ENCODE assay signal across 14 mouse cellular contexts in the genomic region with DNA sequence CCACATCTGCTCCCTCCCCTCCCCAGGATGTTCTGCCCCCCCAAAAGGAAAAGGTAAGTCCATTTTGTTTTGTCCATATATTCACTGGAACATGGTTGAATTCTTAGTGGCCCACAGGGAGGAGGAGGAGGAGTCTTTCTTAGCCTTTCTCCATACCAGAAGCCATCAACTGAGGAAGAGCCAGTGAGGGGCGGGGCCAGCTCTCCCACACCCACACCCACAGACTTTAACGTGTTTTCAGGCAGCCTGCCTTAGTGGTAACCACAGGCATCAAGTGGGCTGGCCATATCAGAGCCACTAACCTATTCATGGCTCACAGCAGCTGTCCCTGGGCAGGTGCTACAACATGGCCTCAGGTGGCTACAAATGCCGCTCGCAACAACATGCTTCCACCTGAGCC. TPM values are rescaled to one million over a fixed set of nuclear protein-coding genes. Genes with fewer than 3 reads are reported as not detected.
DNase-seq lines count a peak whose midpoint lies in the region; ATAC-seq lines count a peak whose summit lies in the region.
"Had no signal": no experiment of that assay in that cellular context is flagged by ENCODE, and none has a peak within 500 bp of the region (broad histone marks: within the 10 kb centered on the region; RNA-seq: fewer than 3 reads in every experiment).

No protein-coding gene starts in this region.

- peak; percentile 18 to 29; a peak in 3 of 4 replicates for ATAC-seq in hematopoietic stem cell, adult 5-6 weeks (replicated peaks in 1 of 2; ENCODE audit: insufficient read depth in 1 of 2, low FRiP score in 2 of 2, low TSS enrichment in 1 of 2, low read depth in 1 of 2, poor library complexity in 2 of 2, severe bottlenecking in 2 of 2)
- ATAC-seq: Patski had no signal

- peak; percentile 57 to 58 for DNase-seq in spleen, adult 18-20 months
- no peak for DNase-seq in spleen, adult 12 weeks (ENCODE audit: low spot score)
- DNase-seq in naive thymus-derived CD4-positive, alpha-beta T cell, adult 2 months (ENCODE audit: low read depth): peak; percentile 81
- peak; percentile 54 to 72 for DNase-seq in thymus, postnatal 36 days
- DNase-seq in right cerebral cortex, postnatal 10 days (ENCODE audit: low spot score in 2 of 2): no peak
- no peak for DNase-seq in cerebellum, postnatal 36 days
- no peak for DNase-seq in right cerebral cortex, adult 18-20 months
- DNase-seq: adrenal gland, adult 8-10 months; cerebellum, adult 9-10 months; gastrocnemius, postnatal 25 days; kidney, adult 18-20 months; kidney, postnatal 4 days had no signal

RNA-seq across cellular contexts. Expression of a gene that starts 0.4 kb away (rescaled TPM):
- total RNA-seq in hematopoietic stem cell, adult 5-6 weeks (2017): 0.05 and 0.25 TPM in 2 replicates
- total RNA-seq: adrenal gland, adult 8-10 months; gastrocnemius, postnatal 25 days had no signal

RNA-seq across cellular contexts. Expression of a gene that starts 2.9 kb away (rescaled TPM):
- 246 and 271 TPM in 2 replicates for total RNA-seq in hematopoietic stem cell, adult 5-6 weeks (2017)

RNA-seq across cellular contexts. Expression of a gene that starts 24.2 kb away (rescaled TPM):
- total RNA-seq in hematopoietic stem cell, adult 5-6 weeks (2017): 0.45 TPM in 1 of 2 replicates, not detected in the other

Comparison
In these comparisons a context has a peak if more than half of its experiments do, and no peak if none do; other contexts are left out.
1. DNase-seq: peak in spleen, adult 18-20 months (2 of 2), naive thymus-derived CD4-positive, alpha-beta T cell, adult 2 months (single experiment) and thymus, postnatal 36 days (2 of 2); none in spleen, adult 12 weeks (single experiment), right cerebral cortex, postnatal 10 days (0 of 2), cerebellum, postnatal 36 days (0 of 2) and right cerebral cortex, adult 18-20 months (single experiment).